Mouse (Mus musculus) liver, embryonic 12.5 days (tissue): ENCODE measurements around the gene Afg1l. TPM values are rescaled to one million over a fixed set of nuclear protein-coding genes. Genes with fewer than 3 reads are reported as not detected.

Experiments
- ATAC-seq: fragments of 200-750 bp; cut with Nextera tagmentation; 2 replicates; pipeline ENCODE4 v1.8.0; 2017; ENCODE audit warnings: moderate number of reproducible peaks, mild to moderate bottlenecking, moderate library complexity
- H3K27ac ChIP-seq: fragments of 300-500 bp; sonication (generic); 2 replicates; pipeline ENCODE4 v1.5.1; 2016; ENCODE audit warnings: mild to moderate bottlenecking
- H3K27me3 ChIP-seq: fragments of 300-500 bp; sonication (generic); replicated peaks from 2 replicates; pipeline ENCODE4 v1.6.1; 2016; ENCODE audit warnings: mild to moderate bottlenecking, moderate library complexity
- H3K36me3 ChIP-seq: fragments of 300-500 bp; sonication (generic); 2 replicates; pipeline ENCODE4 v1.6.1; 2016; ENCODE audit warnings: mild to moderate bottlenecking, moderate library complexity
- H3K4me1 ChIP-seq: fragments of 300-500 bp; sonication (generic); 2 replicates; pipeline ENCODE4 v1.6.1; 2016
- H3K4me2 ChIP-seq: fragments of 300-500 bp; sonication (generic); 2 replicates; pipeline ENCODE4 v1.6.1; 2016; ENCODE audit warnings: mild to moderate bottlenecking, moderate library complexity
- H3K4me3 ChIP-seq: fragments of 300-500 bp; sonication (generic); 2 replicates; pipeline ENCODE4 v1.5.1; 2016; ENCODE audit warnings: mild to moderate bottlenecking, moderate library complexity
- H3K9ac ChIP-seq: fragments of 300-500 bp; sonication (generic); 2 replicates; pipeline ENCODE4 v1.6.1; 2016; ENCODE audit warnings: mild to moderate bottlenecking, moderate library complexity
- H3K9me3 ChIP-seq: fragments of 300-500 bp; sonication (generic); replicated peaks from 2 replicates; pipeline ENCODE4 v1.6.1; 2016; ENCODE audit warnings: mild to moderate bottlenecking, moderate library complexity
- WGBS: fragments of 180-500 bp; shearing (Covaris S2); methylation state at CpG from one replicate; pipeline ENCODE4 v1.1.7; 2016; ENCODE audit not compliant: insufficient replicate concordance; 5-methylcytosine and 5-hydroxymethylcytosine counted together
- polyA plus RNA-seq: library from polyadenylated mRNA; unstranded; fragments of >200 nt; fragmentation: Nextera tagmentation; extraction: Ambion mirVana; gene quantifications from 2 replicates; pipeline ENCODE4 v1.2.1, GENCODE M21; 2016

The Afg1l gene
- polyA plus RNA-seq, 1 experiment from 2014 or later = 3.2 TPM

DNA sequence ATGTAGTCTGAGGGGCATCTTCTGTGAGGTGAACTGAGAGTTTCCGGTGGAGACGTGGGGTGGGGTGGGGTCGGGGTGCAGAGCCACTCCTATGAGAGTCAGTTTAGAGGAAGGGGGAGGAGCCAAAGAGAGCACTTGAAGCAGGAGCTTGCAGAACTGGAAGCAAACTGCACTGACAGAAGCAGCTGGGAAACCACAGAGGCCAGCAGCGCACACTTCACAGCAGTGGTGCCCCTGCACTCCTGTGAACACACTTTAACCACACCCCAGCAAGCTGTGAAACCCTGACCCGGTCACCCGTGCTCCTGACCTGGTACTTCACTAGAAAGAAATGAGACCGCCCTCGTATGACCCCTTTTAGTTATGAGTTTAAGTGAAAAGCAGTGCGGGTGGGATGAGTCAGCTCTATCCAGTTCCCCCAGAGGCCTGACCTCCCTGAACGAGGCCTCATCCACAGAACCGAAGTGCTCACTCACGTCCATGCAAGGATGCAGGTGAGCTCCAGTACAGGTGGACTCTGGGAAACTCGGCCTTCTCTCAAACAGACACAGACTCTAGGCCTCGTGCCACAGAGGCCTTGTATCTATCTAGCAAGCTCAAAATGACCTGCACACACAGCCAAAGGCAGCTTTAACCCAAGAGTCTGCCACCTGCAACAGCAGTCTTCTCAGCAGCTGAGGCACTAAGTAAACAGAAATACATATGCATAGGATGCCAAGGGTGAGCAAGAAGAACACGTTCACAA lies 208.9 kb downstream of the Afg1l start:
- Histone ChIP-seq H3K4me2 (peak overlapping the region; percentile 98), H3K36me3 (peaks cover 93% of the 10 kb centered on the region), H3K9me3 (peaks cover 17% of the 10 kb centered on the region; the same call in 1 of the 2 replicates), H3K4me1 (peaks cover 100% of the 10 kb centered on the region), H3K27me3 (no peaks in the 10 kb centered on the region), H3K9ac (peak overlapping the region; percentile 61), H3K4me3 (peak overlapping the region; percentile 30), H3K27ac (peak overlapping the region; percentile 98)
- 30% methylated on average over 15 of the region's 15 CpGs for WGBS
- 0 out of 2 replicates have a peak, but pooled peaks have one; percentile 10 for ATAC-seq

DNA sequence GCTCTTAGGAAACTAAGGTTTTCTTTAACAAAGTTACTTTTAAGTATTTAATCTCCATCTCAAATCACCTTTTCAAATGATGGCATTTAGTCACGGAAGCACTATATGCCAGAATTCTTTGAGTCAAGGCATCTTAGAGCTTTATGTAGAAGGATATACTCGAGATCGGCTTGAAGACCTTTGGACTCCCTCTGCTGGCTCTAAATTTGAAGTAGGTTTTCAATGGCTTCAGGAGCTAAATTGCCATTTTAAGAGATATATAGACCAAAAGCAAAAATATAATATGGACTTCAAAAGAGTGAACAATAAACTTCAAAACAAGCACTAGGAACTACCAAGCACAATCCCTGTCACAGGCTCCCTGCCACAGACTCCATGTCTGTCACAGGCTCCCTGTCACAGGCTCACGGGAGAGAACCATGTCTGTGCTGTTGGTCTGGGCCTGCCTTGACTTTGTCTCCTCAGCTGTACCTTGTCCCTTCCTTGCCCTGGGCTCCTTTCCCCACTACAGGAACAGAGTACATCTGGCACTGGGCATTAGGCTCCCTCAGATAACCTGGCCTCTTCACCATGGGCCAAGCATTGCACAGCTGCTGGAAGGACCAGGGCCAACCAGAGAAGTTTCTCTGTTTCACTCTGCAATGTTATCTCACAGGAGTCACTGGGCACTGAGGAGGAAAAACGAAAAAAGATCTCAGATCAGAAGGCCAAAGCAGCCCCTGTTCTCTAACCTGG lies 210.4 kb downstream of the Afg1l start:
- peak overlapping the region; percentile 61; the same call in 1 of the 2 replicates for H3K9ac ChIP-seq
- H3K4me2 ChIP-seq = peak overlapping the region; percentile 98
- peaks cover 100% of the 10 kb centered on the region for H3K4me1 ChIP-seq
- peak overlapping the region; percentile 98 for H3K27ac ChIP-seq
- peaks cover 17% of the 10 kb centered on the region; the same call in 1 of the 2 replicates for H3K9me3 ChIP-seq
- H3K36me3 ChIP-seq = peaks cover 94% of the 10 kb centered on the region
- H3K4me3 ChIP-seq = no peak overlapping the region
- no peak for ATAC-seq
- 81% methylated on average over 5 of the region's 5 CpGs for WGBS
- no peaks in the 10 kb centered on the region for H3K27me3 ChIP-seq

DNA sequence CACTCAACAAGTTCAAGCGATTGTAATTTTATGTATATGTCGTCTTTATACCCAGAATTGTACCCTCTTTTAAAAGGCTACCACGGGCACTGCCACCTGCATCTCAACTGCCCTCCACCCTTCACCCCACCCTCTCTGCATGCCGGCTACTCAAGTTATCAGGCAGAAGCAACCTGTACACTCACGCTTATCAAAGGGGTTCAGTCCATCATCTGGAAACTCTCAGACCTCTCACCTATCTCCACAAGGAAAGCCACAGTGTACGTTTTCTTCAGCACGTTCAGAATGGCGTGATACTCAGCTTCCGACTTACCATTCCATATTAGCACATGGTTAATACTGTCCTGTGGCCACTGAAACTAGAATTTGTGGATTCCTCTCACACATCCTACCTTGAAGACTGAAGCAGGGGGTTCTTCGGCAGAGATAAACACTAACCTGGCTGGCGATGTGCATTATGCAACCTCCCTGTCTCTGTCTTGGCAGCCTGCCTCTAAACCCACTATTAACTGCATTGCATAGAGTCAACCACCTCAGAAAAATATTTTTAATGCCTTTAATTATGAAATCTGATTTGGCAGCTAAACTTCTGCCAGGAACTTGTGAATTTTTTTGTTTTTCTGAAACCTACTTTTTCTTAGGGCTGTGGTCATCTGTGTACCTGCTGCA lies 213.2 kb downstream of the Afg1l start:
- H3K4me3 ChIP-seq = peak overlapping the region; percentile 30; the same call in 1 of the 2 replicates
- peaks cover 98% of the 10 kb centered on the region for H3K36me3 ChIP-seq
- H3K4me1 ChIP-seq = peaks cover 100% of the 10 kb centered on the region
- H3K9ac ChIP-seq = peak overlapping the region; percentile 62
- H3K9me3 ChIP-seq = peaks cover 17% of the 10 kb centered on the region; the same call in 1 of the 2 replicates
- peak overlapping the region; percentile 98 for H3K27ac ChIP-seq
- H3K4me2 ChIP-seq = peak overlapping the region; percentile 68
- 35% methylated on average over 11 of the region's 11 CpGs for WGBS
- peak; percentile 90 for ATAC-seq
- H3K27me3 ChIP-seq = no peaks in the 10 kb centered on the region

DNA sequence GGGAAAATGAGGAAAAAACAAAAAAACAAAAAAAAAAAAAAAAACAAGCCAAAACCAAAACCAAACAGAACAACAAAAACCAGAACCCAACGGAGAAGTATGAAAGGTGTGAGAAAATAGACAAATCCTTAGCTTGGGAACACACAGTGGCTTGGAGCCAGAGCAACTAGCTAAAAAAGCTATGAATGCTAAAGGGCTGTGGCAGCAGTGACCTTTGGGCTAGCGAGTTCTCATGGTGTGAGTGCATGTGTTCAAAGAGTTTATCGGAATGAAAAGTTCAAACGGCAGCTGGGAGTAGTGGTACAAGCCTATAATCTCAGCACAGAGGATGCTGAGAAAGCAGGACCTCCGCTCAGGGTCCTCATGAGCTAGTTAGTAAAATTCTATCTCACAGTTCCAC lies 214.2 kb downstream of the Afg1l start:
- no peak for ATAC-seq
- Histone ChIP-seq H3K27ac (peak overlapping the region; percentile 98), H3K36me3 (peaks cover 99% of the 10 kb centered on the region), H3K4me3 (no peak overlapping the region), H3K9me3 (peaks cover 17% of the 10 kb centered on the region; the same call in 1 of the 2 replicates), H3K9ac (peak overlapping the region; percentile 53), H3K4me1 (peaks cover 100% of the 10 kb centered on the region), H3K27me3 (no peaks in the 10 kb centered on the region), H3K4me2 (peak overlapping the region; percentile 68)
- 79% methylated on average over 5 of the region's 5 CpGs for WGBS

DNA sequence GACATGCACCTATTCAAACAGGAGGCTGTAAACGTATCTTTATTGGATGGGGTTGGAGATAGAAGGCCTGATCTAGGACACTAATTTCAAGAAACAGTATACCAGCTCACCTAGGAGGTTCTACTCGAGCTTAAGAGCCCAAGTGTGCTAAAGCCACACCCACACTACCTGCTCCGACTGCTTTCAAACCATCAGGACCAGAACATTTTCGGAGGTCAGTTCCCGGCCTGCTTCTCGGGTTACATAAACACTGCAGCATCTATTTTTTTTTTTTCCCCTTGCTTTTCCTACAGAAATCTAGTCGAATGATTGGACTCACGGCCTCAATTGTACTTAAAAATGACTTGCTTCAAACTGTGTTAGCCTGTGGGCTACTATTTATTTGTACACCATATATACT lies 214.7 kb downstream of the Afg1l start:
- H3K4me1 ChIP-seq = peaks cover 100% of the 10 kb centered on the region
- 79% methylated on average over 8 of the region's 8 CpGs for WGBS
- peaks cover 99% of the 10 kb centered on the region for H3K36me3 ChIP-seq
- H3K4me2 ChIP-seq = peak overlapping the region; percentile 14
- peaks cover 17% of the 10 kb centered on the region; the same call in 1 of the 2 replicates for H3K9me3 ChIP-seq
- H3K27me3 ChIP-seq = no peaks in the 10 kb centered on the region
- H3K4me3 ChIP-seq = no peak overlapping the region
- H3K27ac ChIP-seq = peak overlapping the region; percentile 98
- ATAC-seq = no peak
- H3K9ac ChIP-seq = peak overlapping the region; percentile 53; the same call in 1 of the 2 replicates

Other genes starting within 250 kb of the Afg1l start
- 16.9 and 17.9 TPM in 2 replicates for gene Foxo3, start 201.8 kb downstream of the Afg1l start, polyA plus RNA-seq
- 291 and 307 TPM in 2 replicates for gene Snx3, start 23.5 kb upstream of the Afg1l start, polyA plus RNA-seq
- gene Nr2e1, start 105.1 kb upstream of the Afg1l start, polyA plus RNA-seq = not detected in 2 replicates
- gene Ostm1, start 105.3 kb upstream of the Afg1l start, polyA plus RNA-seq = 19.9 and 20.1 TPM in 2 replicates